Mouse (Mus musculus) thymus, adult 2 months (tissue): ENCODE data around the gene Ptx3.

Source experiments
- CTCF ChIP-seq: fragments of 200-500 bp; IDR thresholded peaks from 2 replicates; pipeline ENCODE4 v1.5.1; 2012; ENCODE audit warnings: mild to moderate bottlenecking, control low read depth, low read length, moderate library complexity, borderline replicate concordance; ENCODE audit not compliant: control insufficient read depth, poor library complexity, insufficient read depth; ENCODE audit errors: extremely low read depth
- POLR2A ChIP-seq: fragments of 200-500 bp; IDR thresholded peaks from 2 replicates; pipeline ENCODE4 v1.6.1; 2012; ENCODE audit warnings: mild to moderate bottlenecking, low read length, control low read depth, moderate library complexity; ENCODE audit not compliant: control insufficient read depth, poor library complexity, insufficient read depth; ENCODE audit errors: extremely low read depth

GRCm38 (mm10) chr3:66240476-66240875 lies 20.8 kb downstream of the Ptx3 start:
- TF ChIP-seq CTCF (no peak), POLR2A (no peak)
